ENCODE assay signal across 10 mouse cellular contexts in genomic region chr2:137938831-137939480, GRCm38 (mm10).
DNase-seq lines count a peak whose midpoint lies in the region; ATAC-seq lines count a peak whose summit lies in the region.
"Had no signal": no experiment of that assay in that cellular context is flagged by ENCODE, and none has a peak within 500 bp of the region (broad histone marks: within the 10 kb centered on the region; RNA-seq: fewer than 3 reads in every experiment).

No protein-coding gene starts in this region.

- intact Hi-C loops in heart, postnatal 14 days (cut with DNase I), result no loop called here

- peak overlapping the region; percentile 53 for H3K27ac ChIP-seq in lung, embryonic 15.5 days
- H3K27ac ChIP-seq in forebrain, embryonic 15.5 days (replicated peaks), result no peak overlapping the region
- H3K27ac ChIP-seq in midbrain, embryonic 14.5 days (replicated peaks; ENCODE audit: low read depth, low read length), result no peak overlapping the region
- H3K27ac ChIP-seq: layer of hippocampus, adult 2 months had no signal

- no peak overlapping the region for H3K4me2 ChIP-seq in lung, embryonic 15.5 days
- no peak overlapping the region for H3K4me2 ChIP-seq in forebrain, embryonic 15.5 days (replicated peaks)
- H3K4me2 ChIP-seq in midbrain, embryonic 14.5 days (ENCODE audit: low read length), result no peak overlapping the region

- no peaks in the 10 kb centered on the region for H3K36me3 ChIP-seq in lung, embryonic 15.5 days
- no peaks in the 10 kb centered on the region for H3K36me3 ChIP-seq in forebrain, embryonic 15.5 days
- H3K36me3 ChIP-seq in midbrain, embryonic 14.5 days (ENCODE audit: control insufficient read depth, insufficient read depth, low read length), result no peaks in the 10 kb centered on the region

- H3K9ac ChIP-seq in lung, embryonic 15.5 days, result no peak overlapping the region
- H3K9ac ChIP-seq in forebrain, embryonic 15.5 days (replicated peaks), result no peak overlapping the region
- no peak overlapping the region for H3K9ac ChIP-seq in midbrain, embryonic 14.5 days (replicated peaks; ENCODE audit: low read length)

- H3K4me3 ChIP-seq in lung, embryonic 15.5 days, result no peak overlapping the region
- no peak overlapping the region for H3K4me3 ChIP-seq in forebrain, embryonic 15.5 days
- no peak overlapping the region for H3K4me3 ChIP-seq in midbrain, embryonic 14.5 days (replicated peaks; ENCODE audit: low read depth, low read length)
- H3K4me3 ChIP-seq: erythroblast, embryonic 14.5 days; layer of hippocampus, adult 2 months had no signal

- H3K4me1 ChIP-seq in lung, embryonic 15.5 days, result peaks cover 15% of the 10 kb centered on the region
- peaks cover 16% of the 10 kb centered on the region for H3K4me1 ChIP-seq in forebrain, embryonic 15.5 days
- H3K4me1 ChIP-seq in midbrain, embryonic 14.5 days (ENCODE audit: control insufficient read depth, insufficient read depth, low read length), result 0 out of 2 replicates have a peak, but pooled peaks cover 7% of the 10 kb centered on the region

- 42% methylated on average over 7 of the region's 7 CpGs for WGBS in lung, embryonic 15.5 days
- WGBS in forebrain, embryonic 15.5 days, result 19% methylated on average over 7 of the region's 7 CpGs
- 4% methylated on average over 7 of the region's 7 CpGs for WGBS in midbrain, embryonic 14.5 days

- ATAC-seq in lung, embryonic 15.5 days (ENCODE audit: borderline replicate concordance, extremely low read depth, low FRiP score, low TSS enrichment), result no peak
- peak; percentile 66 for ATAC-seq in forebrain, embryonic 15.5 days (replicated peaks)
- ATAC-seq in midbrain, embryonic 14.5 days (ENCODE audit: low FRiP score, low TSS enrichment), result peak; percentile 56

- DNase-seq in lung, postnatal 36 days, result no peak
- peak; percentile 3 to 11 for DNase-seq in heart, postnatal 14 days
- DNase-seq in midbrain, embryonic 14.5 days, result peak; percentile 66
- DNase-seq in left cerebral cortex, adult 18-20 months (ENCODE audit: low spot score in 2 of 2), result no peak
- no peak for DNase-seq in kidney, adult 8-10 months
- no peak for DNase-seq in spleen, adult 18-20 months

- H3K27me3 ChIP-seq in lung, embryonic 15.5 days, result no peaks in the 10 kb centered on the region
- H3K27me3 ChIP-seq in forebrain, embryonic 15.5 days, result no peaks in the 10 kb centered on the region
- H3K27me3 ChIP-seq in midbrain, embryonic 14.5 days (ENCODE audit: control insufficient read depth, insufficient read depth, low read length), result no peaks in the 10 kb centered on the region

- H3K9me3 ChIP-seq in lung, embryonic 15.5 days, result no peaks in the 10 kb centered on the region
- no peaks in the 10 kb centered on the region for H3K9me3 ChIP-seq in forebrain, embryonic 15.5 days
- H3K9me3 ChIP-seq in midbrain, embryonic 14.5 days (ENCODE audit: control insufficient read depth, low read length), result no peaks in the 10 kb centered on the region

Comparison
In these comparisons a context has a peak if more than half of its experiments do, and no peak if none do; other contexts are left out.
1. DNase-seq: peak in heart, postnatal 14 days (2 of 2) and midbrain, embryonic 14.5 days (single experiment); none in lung, postnatal 36 days (single experiment), left cerebral cortex, adult 18-20 months (0 of 2), kidney, adult 8-10 months (0 of 2) and spleen, adult 18-20 months (0 of 2).